Mouse (Mus musculus) telencephalon, adult 2 months (tissue): Measurements from ENCODE around the gene Cyp26c1.

Source experiments
- DNase-seq: peaks from one replicate; pipeline ENCODE4 v3.0.0-alpha.2; 2011; ENCODE audit warnings: low read depth, low spot score

The Cyp26c1 gene

GRCm38 (mm10) chr19:37698273-37699160 lies 13.1 kb downstream of the Cyp26c1 start:
- no peak for DNase-seq

GRCm38 (mm10) chr19:37699711-37700110 lies 14.3 kb downstream of the Cyp26c1 start:
- DNase-seq, result no peak

- no peak for DNase-seq
Observed at GRCm38 (mm10) chr19:37702377-37703076, 17.1 kb downstream of the Cyp26c1 start.

- no peak for DNase-seq
Observed at GRCm38 (mm10) chr19:37703902-37704509, 18.6 kb downstream of the Cyp26c1 start.

GRCm38 (mm10) chr19:37705722-37706121 lies 20.3 kb downstream of the Cyp26c1 start:
- DNase-seq, result no peak

- DNase-seq, result no peak
Observed at GRCm38 (mm10) chr19:37714681-37715080, 29.3 kb downstream of the Cyp26c1 start.

GRCm38 (mm10) chr19:37715980-37716379 lies 30.6 kb downstream of the Cyp26c1 start:
- DNase-seq, result no peak

GRCm38 (mm10) chr19:37716524-37717175 lies 31.3 kb downstream of the Cyp26c1 start:
- DNase-seq, result no peak

- DNase-seq, result no peak
Observed at GRCm38 (mm10) chr19:37719166-37719565, 33.8 kb downstream of the Cyp26c1 start.

- no peak for DNase-seq
Observed at GRCm38 (mm10) chr19:37724591-37724990, 39.2 kb downstream of the Cyp26c1 start.

- no peak for DNase-seq
Observed at GRCm38 (mm10) chr19:37726585-37726984, 41.2 kb downstream of the Cyp26c1 start.

- no peak for DNase-seq
Observed at GRCm38 (mm10) chr19:37727366-37727765, 42.0 kb downstream of the Cyp26c1 start.

- no peak for DNase-seq
Observed at GRCm38 (mm10) chr19:37735426-37735825, 50.0 kb downstream of the Cyp26c1 start.

GRCm38 (mm10) chr19:37738575-37738974 lies 53.2 kb downstream of the Cyp26c1 start:
- no peak for DNase-seq

GRCm38 (mm10) chr19:37740043-37740442 lies 54.7 kb downstream of the Cyp26c1 start:
- no peak for DNase-seq
